Mouse (Mus musculus) hematopoietic multipotent progenitor cell, adult 10-12 weeks (in vitro differentiated cells): ENCODE measurements around the gene Hpgds. TPM values are rescaled to one million over a fixed set of nuclear protein-coding genes. Genes with fewer than 3 reads are reported as not detected.

Source experiments
- polyA plus RNA-seq: library from polyadenylated mRNA; stranded (reverse); fragments of >175 nt; gene quantifications from 2 replicates; pipeline ENCODE4 v1.2.3, GENCODE M21; 2012; ENCODE audit warnings: low replicate concordance

Gene Hpgds
- polyA plus RNA-seq: 0.79 and 2.2 TPM in 2 replicates

DNA sequence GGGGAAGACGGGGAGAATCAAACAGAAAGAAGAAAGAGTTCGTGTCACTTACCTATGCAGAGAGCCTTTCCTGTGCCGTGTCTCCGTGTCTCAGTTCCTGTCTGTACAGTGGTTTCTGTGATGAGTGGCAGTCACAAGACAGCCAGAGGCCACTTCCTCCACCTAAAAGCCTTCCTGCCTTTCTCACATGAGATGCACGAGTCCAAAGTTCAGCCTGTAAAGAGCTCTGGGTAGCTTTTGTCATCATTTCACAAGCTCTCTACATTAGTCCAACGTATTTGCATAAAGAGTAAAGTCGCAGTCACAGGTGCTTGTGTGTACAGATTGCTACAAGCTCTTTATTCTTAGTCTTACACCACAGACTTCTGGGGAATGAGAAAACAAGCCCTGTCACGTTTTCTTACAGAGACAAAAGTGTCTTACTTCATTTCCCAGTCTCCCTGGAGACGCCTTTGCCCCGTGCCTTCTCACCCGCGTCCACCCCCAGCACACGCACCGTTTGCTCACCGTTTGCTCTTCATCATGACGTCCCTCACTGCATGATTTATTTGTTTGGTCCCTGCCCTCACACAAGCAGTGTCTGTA is at the start of gene Hpgds:
Hpgds (minus strand) TSS at position 288 of the 585 bp plus-strand sequence.

Other genes with a start within 250 kb of the Hpgds start
- 9.8 and 15.2 TPM in 2 replicates for gene Smarcad1, start 102.3 kb downstream of the Hpgds start, polyA plus RNA-seq
- gene C130060K24Rik, start 236.2 kb upstream of the Hpgds start, polyA plus RNA-seq: not detected in 2 replicates